Mouse (Mus musculus): ENCODE results near the gene Brinp1.
"Not testable (repeated sequence)": the region's sequence is repeated elsewhere in the genome, so short reads cannot be mapped to it uniquely, and the experiment has no call there.

The Brinp1 gene

GRCm38 (mm10) chr4:68813997-68814396 lies 140.2 kb downstream of the Brinp1 start:
- not testable (repeated sequence) for DNase-seq (ENCODE audit: low spot score in 2 of 2)

GRCm38 (mm10) chr4:68806502-68806901 lies 147.7 kb downstream of the Brinp1 start:
- DNase-seq (ENCODE audit: low spot score in 2 of 2), result no peak

- DNase-seq (ENCODE audit: low spot score in 2 of 2), result no peak
These were observed 152.0 kb downstream of the Brinp1 start for GRCm38 (mm10) chr4:68801923-68802855.

GRCm38 (mm10) chr4:68790003-68790402 lies 164.2 kb downstream of the Brinp1 start:
- DNase-seq (ENCODE audit: low spot score in 2 of 2), result no peak

GRCm38 (mm10) chr4:68788477-68788999 lies 165.7 kb downstream of the Brinp1 start:
- DNase-seq (ENCODE audit: low spot score in 2 of 2), result no peak

GRCm38 (mm10) chr4:68787642-68788041 lies 166.6 kb downstream of the Brinp1 start:
- no peak for DNase-seq (ENCODE audit: low spot score in 2 of 2)

GRCm38 (mm10) chr4:68768256-68768655 lies 185.9 kb downstream of the Brinp1 start:
- no peak for DNase-seq (ENCODE audit: low spot score in 2 of 2)

- no peak for DNase-seq (ENCODE audit: low spot score in 2 of 2)
These were observed 186.8 kb downstream of the Brinp1 start for GRCm38 (mm10) chr4:68767393-68767792.

GRCm38 (mm10) chr4:68765772-68766573 lies 188.2 kb downstream of the Brinp1 start:
- peak; percentile 44 to 53 for DNase-seq (ENCODE audit: low spot score in 2 of 2)

- no peak for DNase-seq (ENCODE audit: low spot score in 2 of 2)
These were observed 189.3 kb downstream of the Brinp1 start for GRCm38 (mm10) chr4:68764937-68765336.

GRCm38 (mm10) chr4:68720983-68721382 lies 233.2 kb downstream of the Brinp1 start:
- DNase-seq (ENCODE audit: low spot score in 2 of 2), result no peak

Measured in right cerebral cortex, postnatal 36 days (tissue).